ENCODE assay signal across 32 mouse cellular contexts in the genomic region with DNA sequence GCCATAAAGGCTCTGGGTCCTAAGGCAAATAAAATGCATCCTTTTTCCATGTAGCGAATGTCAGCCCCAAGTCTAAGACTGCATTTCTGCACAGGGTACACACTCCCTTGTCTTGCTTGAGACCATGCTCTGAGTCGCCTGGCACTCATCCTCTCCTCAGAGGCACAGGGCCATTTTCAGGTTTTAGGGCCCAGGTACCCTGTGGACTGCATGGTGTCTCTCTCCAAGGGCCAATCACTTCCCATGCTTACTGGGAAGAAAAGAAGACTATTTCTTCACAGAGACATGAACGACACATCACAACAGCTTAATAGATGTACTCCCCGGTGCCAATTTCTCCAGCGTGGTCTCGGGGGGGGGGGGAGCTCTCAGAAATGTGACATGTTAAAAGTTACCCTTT.
"Had no signal": no experiment of that assay in that cellular context is flagged by ENCODE, and none has a peak within 500 bp of the region (broad histone marks: within the 10 kb centered on the region; RNA-seq: fewer than 3 reads in every experiment).

No protein-coding gene starts in this region.

- H3K4me3 ChIP-seq: limb, embryonic 10.5 days; limb, embryonic 12.5 days; limb, embryonic 13.5 days; limb, embryonic 15.5 days; liver, embryonic 12.5 days; liver, embryonic 13.5 days; liver, embryonic 15.5 days; lung, embryonic 15.5 days; megakaryocyte, embryonic 14.5 days; midbrain, embryonic 10.5 days; midbrain, embryonic 12.5 days; midbrain, embryonic 13.5 days; midbrain, embryonic 15.5 days; myocyte; neural tube, embryonic 12.5 days had no signal

- DNase-seq: left cerebral cortex, postnatal 4 days; liver; liver, embryonic 13.5 days; liver, postnatal 0 days; lung, adult 18-20 months; lung, adult 2 months; lung, embryonic 14.5 days; lung, postnatal 10 days; lung, postnatal 14 days; lung, postnatal 36 days; lung, postnatal 4 days; midbrain, embryonic 14.5 days had no signal

- H3K4me2 ChIP-seq: limb, embryonic 12.5 days; limb, embryonic 13.5 days; limb, embryonic 15.5 days; liver, embryonic 11.5 days; liver, embryonic 12.5 days; liver, embryonic 13.5 days; liver, embryonic 15.5 days; lung, embryonic 14.5 days; lung, embryonic 15.5 days; midbrain, embryonic 11.5 days; midbrain, embryonic 12.5 days; midbrain, embryonic 13.5 days; midbrain, embryonic 15.5 days; neural tube, embryonic 12.5 days had no signal

- H3K27ac ChIP-seq: limb, embryonic 10.5 days; limb, embryonic 12.5 days; limb, embryonic 13.5 days; limb, embryonic 15.5 days; liver, embryonic 12.5 days; liver, embryonic 13.5 days; liver, embryonic 14.5 days; liver, embryonic 15.5 days; lung, embryonic 15.5 days; macrophage; midbrain, embryonic 10.5 days; midbrain, embryonic 12.5 days; midbrain, embryonic 13.5 days; midbrain, embryonic 15.5 days; neural tube, embryonic 12.5 days had no signal

- H3K9me3 ChIP-seq: limb, embryonic 10.5 days; limb, embryonic 12.5 days; limb, embryonic 13.5 days; limb, embryonic 15.5 days; liver, embryonic 13.5 days; liver, embryonic 15.5 days; lung, embryonic 15.5 days; midbrain, embryonic 10.5 days; midbrain, embryonic 12.5 days; midbrain, embryonic 13.5 days; midbrain, embryonic 15.5 days; neural tube, embryonic 12.5 days had no signal

- H3K27me3 ChIP-seq: limb, embryonic 12.5 days; limb, embryonic 13.5 days; limb, embryonic 15.5 days; liver, embryonic 12.5 days; liver, embryonic 13.5 days; liver, embryonic 15.5 days; lung, embryonic 15.5 days; megakaryocyte, embryonic 14.5 days; midbrain, embryonic 12.5 days; midbrain, embryonic 15.5 days; neural tube, embryonic 12.5 days had no signal

- ATAC-seq: liver, embryonic 12.5 days; liver, postnatal 0 days; lung, postnatal 0 days; midbrain, embryonic 13.5 days; midbrain, embryonic 15.5 days; midbrain, embryonic 16.5 days had no signal

- H3K4me1 ChIP-seq: limb, embryonic 15.5 days; liver, embryonic 12.5 days; liver, embryonic 13.5 days; liver, embryonic 15.5 days; lung, embryonic 15.5 days; megakaryocyte, embryonic 14.5 days; midbrain, embryonic 12.5 days; midbrain, embryonic 15.5 days; neural tube, embryonic 12.5 days had no signal

- H3K36me3 ChIP-seq: limb, embryonic 10.5 days; limb, embryonic 12.5 days; limb, embryonic 13.5 days; limb, embryonic 15.5 days; liver, embryonic 12.5 days; liver, embryonic 13.5 days; liver, embryonic 15.5 days; lung, embryonic 15.5 days; midbrain, embryonic 10.5 days; midbrain, embryonic 12.5 days; midbrain, embryonic 13.5 days; midbrain, embryonic 15.5 days; neural tube, embryonic 12.5 days had no signal

- H3K9ac ChIP-seq: limb, embryonic 12.5 days; limb, embryonic 13.5 days; limb, embryonic 15.5 days; liver, embryonic 12.5 days; liver, embryonic 13.5 days; liver, embryonic 14.5 days; liver, embryonic 15.5 days; liver, postnatal 0 days; lung, embryonic 14.5 days; lung, embryonic 15.5 days; midbrain, embryonic 12.5 days; midbrain, embryonic 13.5 days; midbrain, embryonic 15.5 days; neural tube, embryonic 12.5 days had no signal
